Mouse (Mus musculus) hindbrain, embryonic 13.5 days (tissue): Measurements from ENCODE around the gene Syn3. TPM values are rescaled to one million over a fixed set of nuclear protein-coding genes. Genes with fewer than 3 reads are reported as not detected.
"Not testable (repeated sequence)": the region's sequence is repeated elsewhere in the genome, so short reads cannot be mapped to it uniquely, and the experiment has no call there.

Source experiments
- ATAC-seq: fragments of 200-750 bp; cut with Nextera tagmentation; 2 replicates; pipeline ENCODE4 v1.8.0; 2017; ENCODE audit warnings: moderate TSS enrichment; ENCODE audit not compliant: low FRiP score
- H3K27ac ChIP-seq: fragments of 300-500 bp; sonication (generic); 2 replicates; pipeline ENCODE4 v1.5.1; 2015; ENCODE audit warnings: inconsistent platforms, mild to moderate bottlenecking, moderate library complexity
- H3K27me3 ChIP-seq: fragments of 300-500 bp; sonication (generic); 2 replicates; pipeline ENCODE4 v1.6.1; 2015; ENCODE audit warnings: mild to moderate bottlenecking, inconsistent platforms
- H3K36me3 ChIP-seq: fragments of 300-500 bp; sonication (generic); 2 replicates; pipeline ENCODE4 v1.6.1; 2015; ENCODE audit warnings: mild to moderate bottlenecking, inconsistent platforms
- H3K4me1 ChIP-seq: fragments of 300-500 bp; sonication (generic); replicated peaks from 2 replicates; pipeline ENCODE4 v1.6.1; 2015; ENCODE audit warnings: inconsistent platforms
- H3K4me2 ChIP-seq: fragments of 300-500 bp; sonication (generic); 2 replicates; pipeline ENCODE4 v1.6.1; 2015; ENCODE audit warnings: inconsistent platforms, mild to moderate bottlenecking, moderate library complexity
- H3K4me3 ChIP-seq: fragments of 300-500 bp; sonication (generic); 2 replicates; pipeline ENCODE4 v1.5.1; 2015; ENCODE audit warnings: mild to moderate bottlenecking, inconsistent platforms
- H3K9ac ChIP-seq: fragments of 300-500 bp; sonication (generic); 2 replicates; pipeline ENCODE4 v1.6.1; 2015; ENCODE audit warnings: mild to moderate bottlenecking, inconsistent platforms
- H3K9me3 ChIP-seq: fragments of 300-500 bp; sonication (generic); 2 replicates; pipeline ENCODE4 v1.6.1; 2016; ENCODE audit warnings: inconsistent platforms
- WGBS: fragments of 180-500 bp; shearing (Covaris S2); methylation state at CpG from one replicate; pipeline ENCODE4 v1.1.7; 2015; 5-methylcytosine and 5-hydroxymethylcytosine counted together
- polyA plus RNA-seq: library from polyadenylated mRNA; unstranded; fragments of >200 nt; fragmentation: Nextera tagmentation; extraction: Ambion mirVana; gene quantifications from 2 replicates; pipeline ENCODE4 v1.2.1, GENCODE M21; 2015

The Syn3 gene
- polyA plus RNA-seq, 1 experiment from 2014 or later, result 16.7 TPM

- Histone ChIP-seq H3K27ac (no peak overlapping the region), H3K9ac (no peak overlapping the region), H3K4me1 (peaks cover 23% of the 10 kb centered on the region), H3K27me3 (no peaks in the 10 kb centered on the region), H3K36me3 (peaks cover 3% of the 10 kb centered on the region; the same call in 1 of the 2 replicates), H3K4me3 (no peak overlapping the region), H3K4me2 (no peak overlapping the region), H3K9me3 (peaks cover 4% of the 10 kb centered on the region; the same call in 1 of the 2 replicates)
- WGBS, result 90% methylated on average over 3 of the region's 3 CpGs
- ATAC-seq, result no peak
Observed at GRCm38 (mm10) chr10:86392399-86392798, 106.3 kb downstream of the Syn3 start.

GRCm38 (mm10) chr10:86389913-86390312 lies 108.8 kb downstream of the Syn3 start:
- peaks cover 3% of the 10 kb centered on the region; the same call in 1 of the 2 replicates for H3K36me3 ChIP-seq
- H3K4me2 ChIP-seq, result no peak overlapping the region
- no peak for ATAC-seq
- WGBS, result 35% methylated on average over 2 of the region's 2 CpGs
- no peak overlapping the region for H3K9ac ChIP-seq
- H3K27me3 ChIP-seq, result no peaks in the 10 kb centered on the region
- H3K27ac ChIP-seq, result 0 out of 2 replicates have a peak overlapping the region, but pooled peaks have one; percentile 12
- H3K4me1 ChIP-seq, result peaks cover 28% of the 10 kb centered on the region
- H3K4me3 ChIP-seq, result no peak overlapping the region
- H3K9me3 ChIP-seq, result 0 out of 2 replicates have a peak, but pooled peaks cover 4% of the 10 kb centered on the region

- H3K27ac ChIP-seq, result no peak overlapping the region
- H3K4me1 ChIP-seq, result peaks cover 28% of the 10 kb centered on the region
- no peaks in the 10 kb centered on the region; the same call in 1 of the 2 replicates for H3K36me3 ChIP-seq
- no peaks in the 10 kb centered on the region for H3K9me3 ChIP-seq
- 90% methylated on average over 3 of the region's 3 CpGs for WGBS
- no peak overlapping the region for H3K4me3 ChIP-seq
- no peak for ATAC-seq
- no peak overlapping the region for H3K9ac ChIP-seq
- no peak overlapping the region for H3K4me2 ChIP-seq
- H3K27me3 ChIP-seq, result no peaks in the 10 kb centered on the region
Observed at GRCm38 (mm10) chr10:86389357-86389756, 109.3 kb downstream of the Syn3 start.

- Histone ChIP-seq H3K9ac (no peak overlapping the region), H3K4me1 (peaks cover 28% of the 10 kb centered on the region), H3K4me3 (no peak overlapping the region), H3K36me3 (no peaks in the 10 kb centered on the region), H3K27ac (no peak overlapping the region), H3K27me3 (no peaks in the 10 kb centered on the region), H3K9me3 (no peaks in the 10 kb centered on the region), H3K4me2 (no peak overlapping the region)
- WGBS, result 73% methylated on average over 6 of the region's 6 CpGs
- no peak for ATAC-seq
Observed at GRCm38 (mm10) chr10:86388803-86389202, 109.9 kb downstream of the Syn3 start.

GRCm38 (mm10) chr10:86387821-86388440 lies 110.8 kb downstream of the Syn3 start:
- Histone ChIP-seq H3K36me3 (no peaks in the 10 kb centered on the region), H3K9me3 (no peaks in the 10 kb centered on the region), H3K27ac (no peak overlapping the region), H3K4me3 (no peak overlapping the region), H3K9ac (no peak overlapping the region), H3K4me2 (no peak overlapping the region), H3K4me1 (peaks cover 28% of the 10 kb centered on the region), H3K27me3 (no peaks in the 10 kb centered on the region)
- WGBS, result 75% methylated on average over 5 of the region's 5 CpGs
- ATAC-seq, result no peak; the same call in 1 of the 2 replicates

- no peak overlapping the region for H3K9ac ChIP-seq
- no peak for ATAC-seq
- 84% methylated on average over 4 of the region's 4 CpGs for WGBS
- H3K4me3 ChIP-seq, result no peak overlapping the region
- H3K36me3 ChIP-seq, result no peaks in the 10 kb centered on the region
- H3K4me1 ChIP-seq, result peaks cover 32% of the 10 kb centered on the region
- no peaks in the 10 kb centered on the region for H3K27me3 ChIP-seq
- H3K4me2 ChIP-seq, result no peak overlapping the region
- no peaks in the 10 kb centered on the region for H3K9me3 ChIP-seq
- H3K27ac ChIP-seq, result no peak overlapping the region
Observed at GRCm38 (mm10) chr10:86386232-86386631, 112.5 kb downstream of the Syn3 start.

- Histone ChIP-seq H3K4me2 (no peak overlapping the region), H3K9me3 (no peaks in the 10 kb centered on the region), H3K36me3 (no peaks in the 10 kb centered on the region), H3K27me3 (no peaks in the 10 kb centered on the region), H3K27ac (no peak overlapping the region), H3K9ac (no peak overlapping the region), H3K4me3 (no peak overlapping the region), H3K4me1 (peaks cover 32% of the 10 kb centered on the region)
- no peak for ATAC-seq
- WGBS, result 79% methylated on average over 4 of the region's 4 CpGs
Observed at GRCm38 (mm10) chr10:86385656-86386055, 113.0 kb downstream of the Syn3 start.

- H3K36me3 ChIP-seq, result no peaks in the 10 kb centered on the region
- peaks cover 23% of the 10 kb centered on the region for H3K4me1 ChIP-seq
- no peaks in the 10 kb centered on the region for H3K27me3 ChIP-seq
- no peak overlapping the region for H3K4me3 ChIP-seq
- ATAC-seq, result no peak
- no peaks in the 10 kb centered on the region for H3K9me3 ChIP-seq
- H3K4me2 ChIP-seq, result no peak overlapping the region
- H3K9ac ChIP-seq, result no peak overlapping the region
- WGBS, result 93% methylated on average over 2 of the region's 2 CpGs
- H3K27ac ChIP-seq, result no peak overlapping the region
Observed at GRCm38 (mm10) chr10:86384655-86385054, 114.0 kb downstream of the Syn3 start.

- no peak overlapping the region for H3K27ac ChIP-seq
- no peaks in the 10 kb centered on the region for H3K36me3 ChIP-seq
- no peak overlapping the region for H3K9ac ChIP-seq
- 33% methylated on average over 2 of the region's 2 CpGs for WGBS
- H3K4me2 ChIP-seq, result no peak overlapping the region
- no peaks in the 10 kb centered on the region for H3K27me3 ChIP-seq
- no peak for ATAC-seq
- H3K4me1 ChIP-seq, result peaks cover 8% of the 10 kb centered on the region; the same call in 1 of the 2 replicates
- H3K4me3 ChIP-seq, result no peak overlapping the region
- no peaks in the 10 kb centered on the region for H3K9me3 ChIP-seq
Observed at GRCm38 (mm10) chr10:86381922-86382260, 116.8 kb downstream of the Syn3 start.

GRCm38 (mm10) chr10:86381150-86381921 lies 117.4 kb downstream of the Syn3 start:
- no peak for ATAC-seq
- Histone ChIP-seq H3K27ac (no peak overlapping the region), H3K4me2 (no peak overlapping the region), H3K4me3 (no peak overlapping the region), H3K36me3 (no peaks in the 10 kb centered on the region), H3K4me1 (peaks cover 13% of the 10 kb centered on the region), H3K9ac (no peak overlapping the region), H3K9me3 (no peaks in the 10 kb centered on the region), H3K27me3 (no peaks in the 10 kb centered on the region)
- 73% methylated on average over 9 of the region's 9 CpGs for WGBS

- no peaks in the 10 kb centered on the region for H3K36me3 ChIP-seq
- no peak overlapping the region for H3K4me2 ChIP-seq
- H3K9ac ChIP-seq, result no peak overlapping the region
- ATAC-seq, result no peak
- H3K4me1 ChIP-seq, result peaks cover 13% of the 10 kb centered on the region
- no peaks in the 10 kb centered on the region for H3K9me3 ChIP-seq
- H3K4me3 ChIP-seq, result no peak overlapping the region
- H3K27me3 ChIP-seq, result no peaks in the 10 kb centered on the region
- no peak overlapping the region for H3K27ac ChIP-seq
- WGBS, result 79% methylated on average over 2 of the region's 2 CpGs
Observed at GRCm38 (mm10) chr10:86380626-86381025, 118.1 kb downstream of the Syn3 start.

GRCm38 (mm10) chr10:86378803-86379202 lies 119.9 kb downstream of the Syn3 start:
- not testable (repeated sequence) for H3K27ac ChIP-seq, H3K4me3 ChIP-seq, H3K27me3 ChIP-seq, H3K4me1 ChIP-seq, H3K9me3 ChIP-seq, ATAC-seq, H3K36me3 ChIP-seq, H3K4me2 ChIP-seq, H3K9ac ChIP-seq
- 86% methylated on average over 2 of the region's 2 CpGs for WGBS
